Mouse (Mus musculus) heart, postnatal 36 days (tissue): ENCODE data around the gene Lrrfip1. TPM values are rescaled to one million over a fixed set of nuclear protein-coding genes. Genes with fewer than 3 reads are reported as not detected.
A peak's percentile ranks its signal among the peaks of the same experiment; 100 is the strongest.

Experiments
- DNase-seq, 2 experiments: peaks; one replicate each; pipeline ENCODE4 v3.0.0; 2021 to 2022
- intact Hi-C: fragments of 180-260 bp; cut with DNase I; formaldehyde crosslinking; loops from one replicate; pipeline ENCODE4 v1.15.1; 2025
- total RNA-seq, 2 experiments: library from RNA; stranded (reverse); gene quantifications; 2 replicates each; pipeline ENCODE4 v1.2.3; 2021

Lrrfip1 gene
- total RNA-seq, 2 experiments from 2014 or later = 69.1 to 80.9 TPM

- no peak for DNase-seq
These were observed 53.0 kb downstream of the Lrrfip1 start for GRCm38 (mm10) chr1:91051461-91052094.

GRCm38 (mm10) chr1:91052747-91053181 lies 54.2 kb downstream of the Lrrfip1 start:
- DNase-seq = peak; percentile 92 to 93
- intact Hi-C loops = loop anchor here (2.0 to 5.0 kb wide), 2 partner anchors 35 to 54 kb away; partner anchors contain the start of gene Lrrfip1

More at GRCm38 (mm10) chr1:91051461-91052094, 53.0 kb downstream of the Lrrfip1 start:
- intact Hi-C loops = loop anchor here (2.0 to 5.0 kb wide), 2 partner anchors 34 to 53 kb away; partner anchors contain the start of gene Lrrfip1

- DNase-seq = peak; percentile 74 to 78
- intact Hi-C loops = loop anchor here (2.0 to 5.0 kb wide), 3 partner anchors 36 to 55 kb away; partner anchors contain the start of gene Lrrfip1
These were observed 54.9 kb downstream of the Lrrfip1 start for GRCm38 (mm10) chr1:91053218-91054073.

GRCm38 (mm10) chr1:91054074-91054471 lies 55.5 kb downstream of the Lrrfip1 start:
- intact Hi-C loops = loop anchor here (2.0 to 5.0 kb wide), 2 partner anchors 37 to 45 kb away; no protein-coding TSS in a partner anchor
- no peak for DNase-seq

GRCm38 (mm10) chr1:91054815-91055214 lies 56.3 kb downstream of the Lrrfip1 start:
- no peak for DNase-seq
- intact Hi-C loops = loop anchor here (2.0 to 5.0 kb wide), 2 partner anchors 38 to 44 kb away; no protein-coding TSS in a partner anchor

GRCm38 (mm10) chr1:91055744-91056143 lies 57.2 kb downstream of the Lrrfip1 start:
- intact Hi-C loops = loop anchor here (2.0 kb wide), 1 partner anchor 43 kb away; no protein-coding TSS in a partner anchor
- no peak for DNase-seq

- no peak for DNase-seq
- intact Hi-C loops = no loop called here
These were observed 57.9 kb downstream of the Lrrfip1 start for GRCm38 (mm10) chr1:91056416-91056815.

- intact Hi-C loops = no loop called here
- DNase-seq = no peak
These were observed 59.0 kb downstream of the Lrrfip1 start for GRCm38 (mm10) chr1:91057311-91058245.

GRCm38 (mm10) chr1:91058251-91058650 lies 59.7 kb downstream of the Lrrfip1 start:
- intact Hi-C loops = no loop called here
- DNase-seq = no peak

GRCm38 (mm10) chr1:91059792-91060604 lies 61.5 kb downstream of the Lrrfip1 start:
- no peak for DNase-seq

GRCm38 (mm10) chr1:91061105-91061504 lies 62.6 kb downstream of the Lrrfip1 start:
- no peak for DNase-seq
- intact Hi-C loops = no loop called here

More at GRCm38 (mm10) chr1:91059792-91060604, 61.5 kb downstream of the Lrrfip1 start:
- intact Hi-C loops = no loop called here

GRCm38 (mm10) chr1:91062363-91062762 lies 63.8 kb downstream of the Lrrfip1 start:
- intact Hi-C loops = no loop called here
- DNase-seq = peak in 1 of 2 experiments; percentile 52

GRCm38 (mm10) chr1:91064053-91064452 lies 65.5 kb downstream of the Lrrfip1 start:
- intact Hi-C loops = no loop called here
- DNase-seq = no peak

- intact Hi-C loops = no loop called here
- peak in 1 of 2 experiments; percentile 62 for DNase-seq
These were observed 66.5 kb downstream of the Lrrfip1 start for GRCm38 (mm10) chr1:91064903-91065525.

- no peak for DNase-seq
- intact Hi-C loops = no loop called here
These were observed 67.5 kb downstream of the Lrrfip1 start for GRCm38 (mm10) chr1:91066061-91066460.

GRCm38 (mm10) chr1:91066599-91066998 lies 68.1 kb downstream of the Lrrfip1 start:
- intact Hi-C loops = no loop called here
- DNase-seq = no peak

GRCm38 (mm10) chr1:91067716-91068115 lies 69.2 kb downstream of the Lrrfip1 start:
- intact Hi-C loops = no loop called here
- DNase-seq = no peak

- intact Hi-C loops = no loop called here
- DNase-seq = no peak
These were observed 71.0 kb downstream of the Lrrfip1 start for GRCm38 (mm10) chr1:91069575-91069974.

- intact Hi-C loops = no loop called here
These were observed 72.0 kb downstream of the Lrrfip1 start for GRCm38 (mm10) chr1:91070547-91070946.

More at GRCm38 (mm10) chr1:91070547-91070946, 72.0 kb downstream of the Lrrfip1 start:
- DNase-seq = no peak
